Mouse (Mus musculus) liver, embryonic 14.5 days (tissue): ENCODE measurements around the gene Cyp2g1.

Experiments
- CTCF ChIP-seq: IDR thresholded peaks from 2 replicates; pipeline ENCODE4 v1.5.1; 2016; ENCODE audit warnings: antibody characterized with exemption, low read depth, control low read depth
- EP300 ChIP-seq: IDR thresholded peaks from 2 replicates; pipeline ENCODE4 v1.6.1; 2016; ENCODE audit warnings: antibody characterized with exemption, low read depth

- no peak for TF ChIP-seq CTCF
- TF ChIP-seq EP300: no peak
These were observed 30.9 kb upstream of the Cyp2g1 start for GRCm38 (mm10) chr7:26777806-26778205.
